Mouse (Mus musculus): ENCODE data around the gene Wdr12. TPM values are rescaled to one million over a fixed set of nuclear protein-coding genes. Genes with fewer than 3 reads are reported as not detected.

The Wdr12 gene
- polyA plus RNA-seq (2017; shearing (Covaris generic)): 10 to 100 TPM; 29.4 to 53.4 TPM

GRCm38 (mm10) chr1:60098024-60098781 lies at the start of gene Wdr12, which contains the start of gene Carf:
Gene Wdr12 (minus strand): TSS chr1:60098645.
Gene Carf (plus strand): TSS chr1:60098247.

GRCm38 (mm10) chr1:60042796-60043469 lies 55.5 kb downstream of the Wdr12 start, which contains the start of gene Ica1l:
Gene Ica1l (minus strand): TSS chr1:60043184.

Other genes with a start within 250 kb of the Wdr12 start
- gene Fam117b, start 185.6 kb downstream of the Wdr12 start, polyA plus RNA-seq (2017; shearing (Covaris generic)): 10 to 100 TPM; 31.2 to 44.4 TPM
- gene Ica1l, start 55.5 kb downstream of the Wdr12 start, polyA plus RNA-seq (2017; shearing (Covaris generic)): 1 to 10 TPM in 1 of 2 experiments, under 1 TPM in 1; 0.54 to 6.6 TPM
- 1 to 10 TPM; 2.9 to 6.5 TPM for gene Carf, start 398 bp downstream of the Wdr12 start, polyA plus RNA-seq (2017; shearing (Covaris generic))
- gene Nbeal1, start 82.0 kb upstream of the Wdr12 start, polyA plus RNA-seq (2017; shearing (Covaris generic)): 1 to 10 TPM; 6.0 to 9.1 TPM
- gene Cyp20a1, start 244.7 kb upstream of the Wdr12 start, polyA plus RNA-seq (2017; shearing (Covaris generic)): 10 to 100 TPM; 11.1 to 23.8 TPM